In genomic region chr4:82531977-82532376, GRCm38 (mm10) we compare ENCODE assay signal across 10 mouse cellular contexts.
DNase-seq lines count a peak whose midpoint lies in the region; ATAC-seq and TF ChIP-seq lines count a peak whose summit lies in the region.
"Had no signal": no experiment of that assay in that cellular context is flagged by ENCODE, and none has a peak within 500 bp of the region (broad histone marks: within the 10 kb centered on the region; RNA-seq: fewer than 3 reads in every experiment).

No protein-coding gene starts in this region.

- no peak for ATAC-seq in kidney, embryonic 16.5 days (ENCODE audit: low FRiP score, low TSS enrichment)
- ATAC-seq in forebrain, embryonic 11.5 days (replicated peaks; ENCODE audit: low FRiP score): peak; percentile 28; the same call in 1 of the 2 replicates
- ATAC-seq in hindbrain, embryonic 15.5 days (ENCODE audit: low FRiP score, low read depth): no peak
- no peak for ATAC-seq in neural tube, embryonic 13.5 days (ENCODE audit: low read depth)

- peak overlapping the region; percentile 76 for H3K27ac ChIP-seq in kidney, embryonic 16.5 days (ENCODE audit: low read length)
- no peak overlapping the region for H3K27ac ChIP-seq in kidney, adult 2 months (ENCODE audit: insufficient read depth, low read depth, low read length)
- peak overlapping the region; percentile 85 for H3K27ac ChIP-seq in forebrain, embryonic 11.5 days (ENCODE audit: low read depth, low read length)
- H3K27ac ChIP-seq in hindbrain, embryonic 15.5 days (replicated peaks): peak overlapping the region; percentile 85
- peak overlapping the region; percentile 94 for H3K27ac ChIP-seq in neural tube, embryonic 13.5 days (replicated peaks)

- DNase-seq in kidney, adult 2 months: no peak
- no peak for DNase-seq in forebrain, embryonic 11.5 days (ENCODE audit: low spot score)
- no peak for DNase-seq in left cerebral cortex, adult 18-20 months (ENCODE audit: low spot score in 2 of 2)
- DNase-seq in gastrocnemius, adult 18-20 months (ENCODE audit: low spot score): no peak
- DNase-seq in testis, postnatal 14 days (ENCODE audit: low spot score): no peak
- DNase-seq: liver had no signal

- no peak overlapping the region for H3K4me2 ChIP-seq in kidney, embryonic 16.5 days (replicated peaks; ENCODE audit: low read depth, low read length)
- no peak overlapping the region for H3K4me2 ChIP-seq in forebrain, embryonic 11.5 days (ENCODE audit: low read depth, low read length, severe bottlenecking)
- H3K4me2 ChIP-seq in hindbrain, embryonic 15.5 days: peak overlapping the region; percentile 31
- H3K4me2 ChIP-seq in neural tube, embryonic 13.5 days: peak overlapping the region; percentile 41

- H3K36me3 ChIP-seq in kidney, embryonic 16.5 days (ENCODE audit: insufficient read depth, low read length): no peaks in the 10 kb centered on the region
- no peaks in the 10 kb centered on the region for H3K36me3 ChIP-seq in kidney, adult 2 months (ENCODE audit: control insufficient read depth, insufficient read depth, low read length)
- no peaks in the 10 kb centered on the region for H3K36me3 ChIP-seq in forebrain, embryonic 11.5 days (ENCODE audit: control insufficient read depth, insufficient read depth, low read length)
- H3K36me3 ChIP-seq in hindbrain, embryonic 15.5 days: no peaks in the 10 kb centered on the region
- H3K36me3 ChIP-seq in neural tube, embryonic 13.5 days: no peaks in the 10 kb centered on the region

- H3K4me3 ChIP-seq in kidney, embryonic 16.5 days (ENCODE audit: low read length): no peak overlapping the region
- H3K4me3 ChIP-seq in kidney, adult 2 months (ENCODE audit: insufficient read depth, low read depth, low read length): no peak overlapping the region
- no peak overlapping the region for H3K4me3 ChIP-seq in forebrain, embryonic 11.5 days (ENCODE audit: low read depth, low read length)
- no peak overlapping the region for H3K4me3 ChIP-seq in hindbrain, embryonic 15.5 days
- no peak overlapping the region for H3K4me3 ChIP-seq in neural tube, embryonic 13.5 days
- H3K4me3 ChIP-seq: myocyte had no signal

- no peak for TF ChIP-seq CTCF in kidney, adult 2 months (conservative IDR thresholded peaks at IDR 0.05; ENCODE audit: insufficient read depth, insufficient read length, low read depth, low read length)

- TF ChIP-seq POLR2A in kidney, adult 2 months (IDR thresholded peaks at IDR 0.05; ENCODE audit: low read depth, low read length): no peak

- peaks cover 27% of the 10 kb centered on the region for H3K27me3 ChIP-seq in kidney, embryonic 16.5 days (ENCODE audit: insufficient read depth, low read length)
- peaks cover 2% of the 10 kb centered on the region; the same call in 1 of the 2 replicates for H3K27me3 ChIP-seq in kidney, adult 2 months (replicated peaks; ENCODE audit: control insufficient read depth, insufficient read depth, low read length)
- peaks cover 23% of the 10 kb centered on the region for H3K27me3 ChIP-seq in forebrain, embryonic 11.5 days (ENCODE audit: control insufficient read depth, insufficient read depth, low read length)
- H3K27me3 ChIP-seq in hindbrain, embryonic 15.5 days: peaks cover 12% of the 10 kb centered on the region; the same call in 1 of the 2 replicates
- H3K27me3 ChIP-seq in neural tube, embryonic 13.5 days: peaks cover 29% of the 10 kb centered on the region

- H3K4me1 ChIP-seq in kidney, embryonic 16.5 days (ENCODE audit: insufficient read depth, low read length): peaks cover 32% of the 10 kb centered on the region
- peaks cover 7% of the 10 kb centered on the region for H3K4me1 ChIP-seq in kidney, adult 2 months (ENCODE audit: control insufficient read depth, insufficient read depth, low read length)
- peaks cover 18% of the 10 kb centered on the region for H3K4me1 ChIP-seq in forebrain, embryonic 11.5 days (replicated peaks; ENCODE audit: control insufficient read depth, insufficient read depth, low read length)
- H3K4me1 ChIP-seq in hindbrain, embryonic 15.5 days (replicated peaks): peaks cover 48% of the 10 kb centered on the region
- peaks cover 66% of the 10 kb centered on the region for H3K4me1 ChIP-seq in neural tube, embryonic 13.5 days (replicated peaks)

- H3K9me3 ChIP-seq in kidney, embryonic 16.5 days (ENCODE audit: low read length): no peaks in the 10 kb centered on the region
- no peaks in the 10 kb centered on the region for H3K9me3 ChIP-seq in forebrain, embryonic 11.5 days (ENCODE audit: control insufficient read depth, low read length)
- no peaks in the 10 kb centered on the region for H3K9me3 ChIP-seq in hindbrain, embryonic 15.5 days
- no peaks in the 10 kb centered on the region for H3K9me3 ChIP-seq in neural tube, embryonic 13.5 days

- WGBS in kidney, embryonic 16.5 days: 60% methylated on average over 5 of the region's 5 CpGs
- 76% methylated on average over 5 of the region's 5 CpGs for WGBS in kidney, adult 2 months
- WGBS in forebrain, embryonic 11.5 days: 42% methylated on average over 5 of the region's 5 CpGs
- WGBS in hindbrain, embryonic 15.5 days: 39% methylated on average over 5 of the region's 5 CpGs
- WGBS in neural tube, embryonic 13.5 days: 44% methylated on average over 5 of the region's 5 CpGs

- H3K9ac ChIP-seq in kidney, embryonic 16.5 days (replicated peaks; ENCODE audit: low read length): no peak overlapping the region
- peak overlapping the region; percentile 51; the same call in 1 of the 2 replicates for H3K9ac ChIP-seq in forebrain, embryonic 11.5 days (ENCODE audit: low read length)
- no peak overlapping the region for H3K9ac ChIP-seq in hindbrain, embryonic 15.5 days
- peak overlapping the region; percentile 65 for H3K9ac ChIP-seq in neural tube, embryonic 13.5 days

Comparison
In these comparisons a context has a peak if more than half of its experiments do, and no peak if none do; other contexts are left out.
1. H3K4me2 ChIP-seq: peak in hindbrain, embryonic 15.5 days (single experiment) and neural tube, embryonic 13.5 days (single experiment); none in kidney, embryonic 16.5 days (single experiment) and forebrain, embryonic 11.5 days (single experiment).
2. H3K9ac ChIP-seq: peak in forebrain, embryonic 11.5 days (single experiment) and neural tube, embryonic 13.5 days (single experiment); none in kidney, embryonic 16.5 days (single experiment) and hindbrain, embryonic 15.5 days (single experiment).